ENCODE assay signal across 9 mouse cellular contexts in genomic region chr2:85110288-85110875, GRCm38 (mm10). TPM values are rescaled to one million over a fixed set of nuclear protein-coding genes. Genes with fewer than 3 reads are reported as not detected.
A peak's percentile ranks its signal among the peaks of the same experiment; 100 is the strongest.
DNase-seq lines count a peak whose midpoint lies in the region; TF ChIP-seq lines count a peak whose summit lies in the region.
"Had no signal": no experiment of that assay in that cellular context is flagged by ENCODE, and none has a peak within 500 bp of the region (broad histone marks: within the 10 kb centered on the region; RNA-seq: fewer than 3 reads in every experiment).

No protein-coding gene starts in this region.

- no peak for TF ChIP-seq CTCF in brain, embryonic 14.5 days (IDR thresholded peaks at IDR 0.05; ENCODE audit: borderline replicate concordance, extremely low read depth, insufficient read depth, insufficient read length)

- DNase-seq in cerebellum, postnatal 25 days: peak; percentile 12 to 45
- no peak for DNase-seq in cerebellum, postnatal 36 days
- peak; percentile 78 for DNase-seq in left cerebral cortex, postnatal 4 days
- no peak for DNase-seq in left cerebral cortex, adult 11 months (ENCODE audit: low spot score)
- peak; percentile 67 for DNase-seq in brain, embryonic 14.5 days (ENCODE audit: low read depth)
- DNase-seq in layer of hippocampus, adult 9-11 months: peak; percentile 53
- no peak for DNase-seq in kidney, adult 18-20 months
- no peak for DNase-seq in Muller cell, postnatal 12 days (ENCODE audit: inconsistent ontology term)
- DNase-seq: thymus, postnatal 25 days had no signal

- no peak for TF ChIP-seq POLR2A in brain, embryonic 14.5 days (IDR thresholded peaks at IDR 0.05; ENCODE audit: borderline replicate concordance, extremely low read depth, insufficient read depth, insufficient read length, poor library complexity, severe bottlenecking)

- intact Hi-C loops in left cerebral cortex, postnatal 4 days (cut with DNase I): no loop called here

RNA-seq across cellular contexts. Expression of gene Aplnr, which starts 25.6 kb away (rescaled TPM):
- total RNA-seq in left cerebral cortex, postnatal 4 days (2021): 10 to 100 TPM; 27.9 to 28.4 TPM
- polyA plus RNA-seq in brain, embryonic 14.5 days (2012; rRNA removed): 17.7 and 24.8 TPM in 2 replicates

Comparison
In these comparisons a context has a peak if more than half of its experiments do, and no peak if none do; other contexts are left out.
1. DNase-seq: peak in cerebellum, postnatal 25 days (2 of 2), left cerebral cortex, postnatal 4 days (single experiment), brain, embryonic 14.5 days (single experiment) and layer of hippocampus, adult 9-11 months (single experiment); none in cerebellum, postnatal 36 days (0 of 2), left cerebral cortex, adult 11 months (single experiment), kidney, adult 18-20 months (single experiment) and Muller cell, postnatal 12 days (single experiment).